Mouse (Mus musculus): ENCODE measurements at regions not wholly inside any gene's neighbourhood (a gene's known extent, or its start where the extent isn't known, plus 50 kb on each side); places are given as distances from the start of the nearest gene placed in this dataset.

DNA sequence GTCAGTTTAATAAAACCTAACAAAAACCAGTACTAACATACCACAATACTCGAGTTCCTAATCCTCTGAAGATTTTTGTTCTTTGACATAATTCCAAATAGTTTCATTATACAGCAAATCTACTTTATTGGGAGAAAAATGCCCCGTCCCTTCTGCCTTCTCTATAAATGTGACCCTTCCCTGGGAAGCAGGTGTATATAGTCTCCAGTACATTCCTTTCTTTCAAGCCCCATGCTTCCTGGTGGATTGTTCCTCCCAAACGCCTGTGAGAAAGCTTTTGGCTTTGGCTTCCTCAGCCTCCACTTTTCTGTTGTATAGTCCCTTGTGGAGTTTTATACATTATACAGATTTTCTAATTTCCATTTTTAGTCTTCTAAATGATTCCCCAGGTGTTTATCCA is 1001.8 kb upstream of the Tenm3 start:
- WGBS = 88% methylated on average over 3 of the region's 3 CpGs
- H3K4me2 ChIP-seq (replicated peaks) = no peak overlapping the region
- no peak overlapping the region for H3K9ac ChIP-seq
- H3K36me3 ChIP-seq = no peaks in the 10 kb centered on the region
- no peaks in the 10 kb centered on the region for H3K4me1 ChIP-seq
- H3K27ac ChIP-seq = no peak overlapping the region
- no peaks in the 10 kb centered on the region for H3K27me3 ChIP-seq (replicated peaks)
- ATAC-seq (ENCODE audit: low FRiP score, low read depth) = no peak
- no peaks in the 10 kb centered on the region for H3K9me3 ChIP-seq
- no peak overlapping the region for H3K4me3 ChIP-seq

DNA sequence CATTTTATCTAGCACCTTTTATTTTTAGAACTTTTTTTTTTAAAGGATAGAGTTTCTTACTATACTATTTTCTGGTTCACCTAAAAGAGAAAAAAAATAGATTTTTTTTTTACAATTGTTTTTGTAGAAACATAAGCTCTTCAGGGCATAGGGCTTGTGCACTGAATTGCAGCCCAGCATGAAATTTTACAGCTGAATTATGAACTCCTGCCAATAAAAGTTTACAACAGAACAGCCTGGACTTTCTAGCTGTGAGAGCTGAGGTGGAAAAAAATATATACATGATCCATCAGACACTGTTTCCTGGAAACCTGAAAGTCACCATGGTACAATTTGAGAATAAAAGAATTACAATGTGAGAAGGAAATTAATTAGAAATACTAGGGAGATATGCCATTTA is 988.2 kb upstream of the Tenm3 start:
- no peaks in the 10 kb centered on the region for H3K27me3 ChIP-seq (replicated peaks)
- no peak overlapping the region for H3K4me2 ChIP-seq (replicated peaks)
- no peaks in the 10 kb centered on the region for H3K36me3 ChIP-seq
- no peak overlapping the region for H3K27ac ChIP-seq
- ATAC-seq (ENCODE audit: low FRiP score, low read depth) = no peak
- no peaks in the 10 kb centered on the region for H3K9me3 ChIP-seq
- no peak overlapping the region for H3K4me3 ChIP-seq
- no peaks in the 10 kb centered on the region for H3K4me1 ChIP-seq
- H3K9ac ChIP-seq = no peak overlapping the region

DNA sequence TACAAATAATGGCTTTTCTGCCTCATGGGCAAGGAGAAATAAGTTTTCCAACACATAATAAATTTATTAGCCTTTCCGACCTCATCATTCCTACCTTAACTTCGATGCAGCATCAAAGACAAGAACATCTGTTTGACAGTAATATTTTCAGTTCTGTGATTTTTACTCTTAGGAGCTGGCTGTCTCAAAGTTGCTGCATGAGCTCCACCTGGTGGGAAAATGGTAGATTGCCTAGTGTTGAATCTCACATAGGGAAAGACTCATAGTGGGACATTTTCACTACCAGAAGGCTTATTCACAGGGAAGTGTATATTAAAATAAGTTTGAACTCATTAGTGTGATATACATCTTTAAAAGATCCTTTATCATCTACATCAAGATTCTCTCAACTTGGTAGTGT is 985.6 kb upstream of the Tenm3 start:
- H3K4me3 ChIP-seq = no peak overlapping the region
- H3K27me3 ChIP-seq (replicated peaks) = no peaks in the 10 kb centered on the region
- H3K9ac ChIP-seq = no peak overlapping the region
- H3K27ac ChIP-seq = no peak overlapping the region
- H3K4me2 ChIP-seq (replicated peaks) = no peak overlapping the region
- WGBS = 37% methylated on average over 2 of the region's 2 CpGs
- H3K9me3 ChIP-seq = no peaks in the 10 kb centered on the region
- H3K36me3 ChIP-seq = no peaks in the 10 kb centered on the region
- no peaks in the 10 kb centered on the region for H3K4me1 ChIP-seq
- ATAC-seq (ENCODE audit: low FRiP score, low read depth) = no peak

DNA sequence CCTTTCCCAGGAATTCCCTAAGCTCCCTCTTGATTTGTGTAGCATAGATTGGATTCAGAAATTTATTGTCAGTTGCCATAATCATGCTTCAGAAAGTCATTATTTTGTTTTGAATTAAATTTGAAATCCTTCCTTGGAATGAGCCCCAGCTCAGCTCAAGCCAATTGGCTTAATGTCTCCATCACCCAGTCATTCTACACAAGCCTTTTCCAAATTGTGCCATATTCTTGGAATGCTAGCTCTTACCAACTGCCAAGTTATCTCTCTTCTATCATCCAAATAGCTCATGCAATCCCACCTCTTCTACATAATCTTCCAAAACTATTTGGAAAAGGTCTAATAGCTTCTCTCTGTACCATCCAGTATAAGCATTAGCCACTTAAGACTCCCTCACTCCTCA is 982.5 kb upstream of the Tenm3 start:
- Histone ChIP-seq H3K4me3 (no peak overlapping the region), H3K9me3 (no peaks in the 10 kb centered on the region), H3K27me3 (replicated peaks) (no peaks in the 10 kb centered on the region), H3K27ac (no peak overlapping the region), H3K4me1 (no peaks in the 10 kb centered on the region), H3K36me3 (no peaks in the 10 kb centered on the region), H3K4me2 (replicated peaks) (no peak overlapping the region), H3K9ac (no peak overlapping the region)
- ATAC-seq (ENCODE audit: low FRiP score, low read depth) = no peak

DNA sequence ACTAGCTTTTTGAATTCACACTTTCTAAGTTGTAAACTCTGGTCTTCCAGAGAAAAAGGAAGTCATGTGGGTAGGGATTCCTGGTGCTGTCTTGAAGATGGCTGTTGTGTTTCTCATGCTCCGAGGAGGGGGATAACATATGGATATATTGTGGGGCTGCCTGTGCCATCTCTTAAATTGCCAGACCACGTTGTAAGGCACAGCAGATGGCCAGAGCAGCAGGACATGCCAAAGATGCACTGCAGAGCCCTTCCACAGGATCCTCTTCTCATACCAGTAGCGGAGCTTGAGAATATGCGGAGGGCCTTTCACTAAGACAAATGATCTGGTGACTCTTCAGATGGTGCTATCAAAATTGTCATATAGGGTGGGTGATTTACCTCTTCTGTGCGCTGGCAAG is 981.2 kb upstream of the Tenm3 start:
- Histone ChIP-seq H3K4me1 (no peaks in the 10 kb centered on the region), H3K4me2 (replicated peaks) (no peak overlapping the region), H3K27ac (no peak overlapping the region), H3K9me3 (no peaks in the 10 kb centered on the region), H3K4me3 (no peak overlapping the region), H3K36me3 (no peaks in the 10 kb centered on the region), H3K9ac (no peak overlapping the region), H3K27me3 (replicated peaks) (no peaks in the 10 kb centered on the region)
- no peak for ATAC-seq (ENCODE audit: low FRiP score, low read depth)
- 78% methylated on average over 5 of the region's 5 CpGs for WGBS

DNA sequence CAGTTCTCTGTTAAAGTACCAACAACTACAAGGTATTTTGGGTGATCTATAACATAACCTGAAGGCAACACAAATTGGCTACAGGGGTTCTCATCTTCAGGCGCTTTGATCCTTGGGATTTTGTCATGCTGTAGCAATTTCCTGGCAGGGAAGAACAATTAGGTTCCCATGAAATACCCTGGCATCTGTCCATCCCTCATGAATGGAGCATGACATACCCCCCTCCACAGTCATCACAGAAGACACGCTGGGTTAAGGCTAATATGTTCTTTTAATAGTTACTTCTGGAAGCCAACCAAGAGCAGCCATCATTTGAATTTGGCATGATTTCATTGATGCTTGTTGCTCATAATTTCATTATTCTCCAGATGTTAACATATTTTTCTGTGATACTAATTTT is 979.0 kb upstream of the Tenm3 start:
- H3K36me3 ChIP-seq = no peaks in the 10 kb centered on the region
- H3K4me2 ChIP-seq (replicated peaks) = no peak overlapping the region
- no peaks in the 10 kb centered on the region for H3K27me3 ChIP-seq (replicated peaks)
- 68% methylated on average over 2 of the region's 2 CpGs for WGBS
- no peak for ATAC-seq (ENCODE audit: low FRiP score, low read depth)
- no peaks in the 10 kb centered on the region for H3K9me3 ChIP-seq
- H3K27ac ChIP-seq = no peak overlapping the region
- no peaks in the 10 kb centered on the region for H3K4me1 ChIP-seq
- H3K9ac ChIP-seq = no peak overlapping the region
- no peak overlapping the region for H3K4me3 ChIP-seq

DNA sequence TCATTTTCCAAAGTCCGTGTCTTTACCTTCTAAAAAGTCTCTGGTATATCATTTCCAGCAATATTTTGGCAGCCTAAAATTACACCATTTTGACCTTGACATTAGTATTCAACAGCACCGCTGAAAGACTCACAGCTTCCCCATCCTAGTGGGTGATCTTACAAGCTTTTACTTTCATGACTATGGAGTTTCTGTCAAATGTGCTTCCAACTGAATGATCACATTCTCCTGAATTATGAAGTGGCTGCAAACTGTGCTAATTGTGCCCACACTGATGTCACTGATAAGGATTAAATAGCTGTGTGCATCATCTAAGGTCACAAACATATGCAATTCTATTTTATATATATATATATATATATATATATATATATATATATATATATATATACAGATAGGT is 955.5 kb upstream of the Tenm3 start:
- no peak for ATAC-seq (ENCODE audit: low FRiP score, low read depth)
- Histone ChIP-seq H3K27me3 (replicated peaks) (no peaks in the 10 kb centered on the region), H3K4me3 (no peak overlapping the region), H3K36me3 (no peaks in the 10 kb centered on the region), H3K9ac (no peak overlapping the region), H3K27ac (no peak overlapping the region), H3K4me1 (no peaks in the 10 kb centered on the region), H3K9me3 (no peaks in the 10 kb centered on the region), H3K4me2 (replicated peaks) (no peak overlapping the region)
- 87% methylated on average over 2 of the region's 2 CpGs for WGBS

DNA sequence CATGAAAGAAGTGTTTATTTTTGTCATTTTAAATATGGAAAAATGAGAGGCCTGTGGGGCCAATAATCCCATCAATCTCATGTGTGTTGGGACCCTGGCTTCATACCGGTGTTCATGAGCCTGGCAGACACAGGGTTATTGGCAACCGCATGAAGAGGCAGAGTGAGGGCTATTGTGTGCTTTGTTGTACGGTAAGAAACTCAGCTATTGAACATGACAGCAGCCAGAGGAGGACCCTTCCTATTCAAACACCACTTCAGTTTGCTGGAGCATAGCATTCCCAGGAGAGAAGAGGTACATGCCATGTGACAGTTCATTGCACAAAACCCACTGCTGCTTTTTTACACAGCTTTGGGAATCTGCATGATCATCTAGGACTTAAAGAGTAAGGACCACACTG is 953.0 kb upstream of the Tenm3 start:
- Histone ChIP-seq H3K27me3 (replicated peaks) (no peaks in the 10 kb centered on the region), H3K4me2 (replicated peaks) (no peak overlapping the region), H3K27ac (no peak overlapping the region), H3K4me3 (no peak overlapping the region), H3K36me3 (no peaks in the 10 kb centered on the region), H3K9me3 (no peaks in the 10 kb centered on the region), H3K9ac (no peak overlapping the region), H3K4me1 (no peaks in the 10 kb centered on the region)
- 54% methylated on average over 3 of the region's 3 CpGs for WGBS
- no peak for ATAC-seq (ENCODE audit: low FRiP score, low read depth)

DNA sequence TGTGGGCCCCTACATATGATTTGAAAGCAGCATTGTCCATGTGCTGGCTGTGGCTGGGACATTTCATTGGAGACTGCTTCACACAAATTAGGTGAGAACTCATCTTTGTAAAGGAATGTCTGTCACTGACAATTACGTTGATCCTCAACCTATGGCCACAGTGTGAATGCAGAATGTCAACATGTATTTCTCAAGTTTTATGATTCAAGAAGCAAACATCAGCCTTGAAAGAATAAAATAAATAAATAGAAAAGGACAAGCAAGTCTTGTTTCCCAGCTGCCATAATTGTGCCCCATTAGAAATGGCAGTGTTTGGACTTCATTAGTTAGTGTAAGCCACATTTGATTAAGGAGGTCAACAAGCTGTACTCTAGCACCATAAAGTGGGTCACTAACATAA is 950.7 kb upstream of the Tenm3 start:
- H3K36me3 ChIP-seq = no peaks in the 10 kb centered on the region
- no peak overlapping the region for H3K9ac ChIP-seq
- H3K4me1 ChIP-seq = no peaks in the 10 kb centered on the region
- H3K27ac ChIP-seq = no peak overlapping the region
- H3K27me3 ChIP-seq (replicated peaks) = no peaks in the 10 kb centered on the region
- ATAC-seq (ENCODE audit: low FRiP score, low read depth) = no peak
- no peaks in the 10 kb centered on the region for H3K9me3 ChIP-seq
- H3K4me3 ChIP-seq = no peak overlapping the region
- WGBS = 93% methylated on average over 1 of the region's 1 CpGs
- no peak overlapping the region for H3K4me2 ChIP-seq (replicated peaks)

DNA sequence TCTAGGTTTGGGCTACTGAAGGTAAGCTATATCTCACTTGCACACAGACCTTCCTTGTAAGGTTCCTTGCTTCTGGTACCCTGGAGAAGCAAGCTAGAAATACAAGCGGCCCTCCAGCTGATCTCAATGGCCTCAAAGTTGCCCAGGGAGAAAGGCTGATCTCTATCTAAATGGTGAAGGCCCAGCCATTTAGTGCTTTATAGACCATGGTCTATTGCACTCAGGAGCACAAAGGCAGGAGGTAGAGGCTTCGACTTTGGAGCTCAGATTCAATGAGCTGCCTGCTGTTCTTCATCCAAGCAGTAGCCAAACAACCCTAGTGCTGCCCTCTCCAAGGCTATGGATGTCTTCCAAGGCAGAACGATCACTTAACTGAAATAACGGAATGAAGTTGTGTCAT is 926.1 kb upstream of the Tenm3 start:
- whole genome bisulfite sequencing = 18% methylated on average over 4 of the region's 4 CpGs
- H3K27me3 ChIP-seq (replicated peaks) = no peaks in the 10 kb centered on the region
- H3K9me3 ChIP-seq = no peaks in the 10 kb centered on the region
- no peaks in the 10 kb centered on the region for H3K36me3 ChIP-seq
- no peak overlapping the region for H3K9ac ChIP-seq
- H3K4me1 ChIP-seq = no peaks in the 10 kb centered on the region
- H3K4me2 ChIP-seq (replicated peaks) = no peak overlapping the region
- H3K27ac ChIP-seq = no peak overlapping the region
- no peak for ATAC-seq (ENCODE audit: low FRiP score, low read depth)
- H3K4me3 ChIP-seq = no peak overlapping the region

DNA sequence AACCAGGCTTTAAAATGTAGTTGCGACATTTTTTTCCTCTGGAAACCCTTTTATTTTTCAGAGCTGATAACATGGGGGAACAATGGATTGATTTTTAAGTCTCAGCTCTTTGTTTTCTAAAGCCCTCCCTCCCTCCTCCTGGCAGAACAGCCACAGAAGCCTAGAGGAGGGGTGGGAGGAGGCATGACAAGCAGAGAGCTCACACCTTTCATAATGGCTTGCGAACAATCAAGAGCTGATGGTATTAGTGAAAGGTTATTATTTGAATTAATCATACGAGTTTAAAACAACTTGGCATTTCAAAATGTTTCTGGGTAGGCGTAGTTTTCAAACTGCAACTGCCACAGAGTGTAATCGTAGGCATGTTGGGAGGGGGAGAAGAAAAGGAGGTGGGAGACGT is 894.3 kb upstream of the Tenm3 start:
- ATAC-seq (ENCODE audit: low FRiP score, low read depth) = no peak
- no peak overlapping the region for H3K4me3 ChIP-seq

DNA sequence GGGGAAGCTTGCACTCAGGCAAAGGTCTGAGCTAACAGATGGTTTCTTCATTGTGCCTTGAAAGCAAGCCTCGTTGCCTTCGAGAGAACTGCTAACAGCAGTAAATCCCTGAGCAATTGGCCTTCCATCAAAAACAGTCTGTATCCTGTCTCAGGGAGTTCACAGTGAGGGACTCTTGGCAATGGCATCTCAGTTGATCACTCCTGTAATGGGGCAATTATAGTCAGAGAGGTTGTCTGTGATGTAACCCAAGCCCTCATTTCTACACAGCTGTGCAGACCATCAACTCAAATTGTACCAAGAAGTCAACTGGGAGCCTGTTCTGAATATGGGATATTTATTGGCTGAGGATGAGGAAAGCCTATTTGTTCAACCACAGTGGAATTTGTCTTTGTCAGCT is 885.4 kb upstream of the Tenm3 start:
- ATAC-seq (ENCODE audit: low FRiP score, low read depth) = peak; percentile 53; the same call in 1 of the 2 replicates
- no peaks in the 10 kb centered on the region for H3K27me3 ChIP-seq (replicated peaks)
- no peak overlapping the region for H3K4me3 ChIP-seq
- WGBS = 25% methylated on average over 2 of the region's 2 CpGs
- H3K4me2 ChIP-seq (replicated peaks) = no peak overlapping the region
- H3K4me1 ChIP-seq = no peaks in the 10 kb centered on the region
- no peaks in the 10 kb centered on the region for H3K9me3 ChIP-seq
- H3K36me3 ChIP-seq = no peaks in the 10 kb centered on the region
- H3K9ac ChIP-seq = no peak overlapping the region
- no peak overlapping the region for H3K27ac ChIP-seq

More for the DNA sequence above, 894.3 kb upstream of the Tenm3 start:
- no peak overlapping the region for H3K9ac ChIP-seq
- H3K4me1 ChIP-seq = 0 out of 2 replicates have a peak, but pooled peaks cover 3% of the 10 kb centered on the region
- no peak overlapping the region for H3K27ac ChIP-seq
- H3K9me3 ChIP-seq = no peaks in the 10 kb centered on the region
- H3K4me2 ChIP-seq (replicated peaks) = no peak overlapping the region
- no peaks in the 10 kb centered on the region for H3K36me3 ChIP-seq
- 70% methylated on average over 6 of the region's 6 CpGs for WGBS
- H3K27me3 ChIP-seq (replicated peaks) = no peaks in the 10 kb centered on the region

DNA sequence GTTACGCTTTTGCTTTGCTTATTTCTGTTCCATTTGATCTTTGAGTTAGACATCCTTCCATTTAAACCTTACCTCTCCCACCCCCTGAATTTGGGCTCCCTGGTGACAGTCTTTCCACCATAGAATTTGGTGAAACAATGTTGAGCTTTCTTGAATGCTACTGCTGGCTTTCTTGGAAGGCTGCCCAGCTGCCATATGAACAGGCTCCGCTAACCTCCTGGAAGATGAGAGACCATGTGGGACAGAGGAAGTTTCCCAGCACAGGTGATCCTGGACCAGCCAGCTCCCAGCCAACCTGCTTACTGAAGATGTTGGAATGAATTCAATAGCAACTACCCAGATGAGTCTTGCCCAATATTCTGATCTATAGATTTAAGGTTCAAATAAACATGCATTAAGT is 868.6 kb upstream of the Tenm3 start:
- H3K4me1 ChIP-seq = no peaks in the 10 kb centered on the region
- ATAC-seq (ENCODE audit: low FRiP score, low read depth) = no peak
- WGBS = 82% methylated on average over 2 of the region's 2 CpGs

DNA sequence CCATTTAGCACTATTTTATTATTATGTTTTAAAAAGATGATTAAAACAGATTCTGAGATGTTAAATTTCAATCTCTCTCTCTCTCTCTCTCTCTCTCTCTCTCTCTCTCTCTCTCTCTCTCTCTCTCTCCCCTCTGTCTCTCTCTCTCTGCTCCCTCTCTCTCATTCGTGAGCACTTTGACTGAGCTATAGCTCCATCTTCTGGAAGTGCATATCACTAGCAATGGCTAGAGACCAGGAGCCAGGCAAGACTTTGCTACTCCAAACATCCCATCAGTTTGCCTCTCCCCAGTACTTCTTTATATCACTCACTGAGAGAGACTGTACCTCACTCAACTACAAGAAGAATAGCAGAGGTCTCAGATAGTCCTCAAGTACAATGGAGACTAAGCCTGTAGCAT is 865.0 kb upstream of the Tenm3 start:
- no peak overlapping the region for H3K27ac ChIP-seq
- 15% methylated on average over 1 of the region's 1 CpGs for WGBS
- no peak for ATAC-seq (ENCODE audit: low FRiP score, low read depth)

More for the DNA sequence above, 868.6 kb upstream of the Tenm3 start:
- H3K4me2 ChIP-seq (replicated peaks) = no peak overlapping the region
- no peaks in the 10 kb centered on the region for H3K9me3 ChIP-seq
- H3K27me3 ChIP-seq (replicated peaks) = no peaks in the 10 kb centered on the region
- no peak overlapping the region for H3K27ac ChIP-seq
- no peak overlapping the region for H3K9ac ChIP-seq
- no peak overlapping the region for H3K4me3 ChIP-seq
- H3K36me3 ChIP-seq = no peaks in the 10 kb centered on the region

More for the DNA sequence above, 865.0 kb upstream of the Tenm3 start:
- Histone ChIP-seq H3K9me3 (no peaks in the 10 kb centered on the region), H3K27me3 (replicated peaks) (no peaks in the 10 kb centered on the region), H3K4me3 (no peak overlapping the region), H3K4me2 (replicated peaks) (no peak overlapping the region), H3K9ac (no peak overlapping the region), H3K4me1 (no peaks in the 10 kb centered on the region), H3K36me3 (no peaks in the 10 kb centered on the region)
